Mouse (Mus musculus) liver, postnatal 0 days (tissue): Measurements from ENCODE around the gene Klhl29. TPM values are rescaled to one million over a fixed set of nuclear protein-coding genes. Genes with fewer than 3 reads are reported as not detected.

Experiments used
- ATAC-seq: fragments of 200-750 bp; cut with Nextera tagmentation; 2 replicates; pipeline ENCODE4 v1.8.0; 2017; ENCODE audit warnings: mild to moderate bottlenecking, moderate library complexity
- DNase-seq: peaks from one replicate; pipeline ENCODE4 v3.0.0-alpha.2; 2016
- H3K27ac ChIP-seq: fragments of 300-500 bp; sonication (generic); 2 replicates; pipeline ENCODE4 v1.5.1; 2014; ENCODE audit warnings: antibody characterized with exemption, moderate library complexity, mild to moderate bottlenecking, low read depth
- H3K27me3 ChIP-seq: fragments of 300-500 bp; sonication (generic); 2 replicates; pipeline ENCODE4 v1.6.1; 2014; ENCODE audit warnings: low read length, control low read depth, mixed read lengths; ENCODE audit not compliant: insufficient read depth
- H3K36me3 ChIP-seq: fragments of 300-500 bp; sonication (generic); replicated peaks from 2 replicates; pipeline ENCODE4 v1.6.1; 2014; ENCODE audit warnings: mild to moderate bottlenecking, control low read depth, low read length, moderate library complexity, mixed read lengths; ENCODE audit not compliant: insufficient read depth
- H3K4me1 ChIP-seq: fragments of 300-500 bp; sonication (generic); 2 replicates; pipeline ENCODE4 v1.6.1; 2014; ENCODE audit warnings: antibody characterized with exemption, mild to moderate bottlenecking, control low read depth; ENCODE audit not compliant: insufficient read depth
- H3K4me2 ChIP-seq: fragments of 300-500 bp; sonication (generic); 2 replicates; pipeline ENCODE4 v1.6.1; 2014; ENCODE audit warnings: low read depth, mild to moderate bottlenecking, low read length, moderate library complexity, mixed read lengths
- H3K4me3 ChIP-seq: fragments of 300-500 bp; sonication (generic); 2 replicates; pipeline ENCODE4 v1.5.1; 2014; ENCODE audit warnings: low read depth, low read length
- H3K9ac ChIP-seq: fragments of 300-500 bp; sonication (generic); replicated peaks from 2 replicates; pipeline ENCODE4 v1.6.1; 2014; ENCODE audit warnings: mild to moderate bottlenecking, moderate library complexity
- H3K9me3 ChIP-seq: fragments of 300-500 bp; sonication (generic); 2 replicates; pipeline ENCODE4 v1.6.1; 2016; ENCODE audit warnings: mild to moderate bottlenecking, control low read depth, low read length, mixed read lengths
- CTCF ChIP-seq: sonication (generic); IDR thresholded peaks from 2 replicates; pipeline ENCODE4 v1.5.1; 2016; ENCODE audit warnings: antibody characterized with exemption, low read depth
- EP300 ChIP-seq: IDR thresholded peaks from 2 replicates; pipeline ENCODE4 v1.6.1; 2016; ENCODE audit warnings: antibody characterized with exemption, low read depth, mild to moderate bottlenecking
- WGBS: fragments of 180-500 bp; shearing (Covaris S2); extraction: QIAGEN DNeasy Blood & Tissue Kit; methylation state at CpG from one replicate; pipeline ENCODE4 v1.1.7; 2014; ENCODE audit not compliant: insufficient replicate concordance; 5-methylcytosine and 5-hydroxymethylcytosine counted together
- polyA plus RNA-seq: library from polyadenylated mRNA; unstranded; fragments of >200 nt; fragmentation: Nextera tagmentation; extraction: Ambion mirVana; gene quantifications from 2 replicates; pipeline ENCODE4 v1.2.1, GENCODE M21; 2015

Klhl29 gene
- polyA plus RNA-seq, 1 experiment from 2014 or later, result 0.05 TPM

DNA sequence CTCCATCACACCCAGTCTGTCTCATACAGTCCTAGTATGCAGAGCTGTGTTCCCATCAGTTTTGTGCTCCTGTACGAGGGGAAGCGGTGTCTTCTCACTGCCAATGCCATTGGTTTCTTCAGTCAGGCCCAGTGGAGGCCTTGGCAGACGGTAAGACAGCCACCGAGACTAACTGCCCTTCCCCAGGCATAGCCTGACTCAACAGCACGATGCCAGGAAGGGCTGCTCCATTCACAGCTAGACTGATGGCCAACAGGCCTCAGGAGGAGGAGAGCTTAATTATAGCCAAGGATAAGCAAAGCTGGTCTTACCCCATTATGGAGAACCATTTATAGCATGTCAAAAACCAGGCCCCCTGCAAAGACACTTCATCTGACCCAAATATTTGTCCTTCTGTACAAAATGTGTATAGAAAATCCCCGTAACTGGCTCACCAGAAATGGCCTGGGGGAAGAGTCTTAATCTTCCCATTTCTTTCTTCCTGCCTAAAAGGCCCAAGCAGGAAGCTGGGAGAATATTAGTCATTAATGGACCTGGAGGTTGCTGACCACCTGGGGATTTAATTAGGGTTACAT, 44.9 kb downstream of the Klhl29 start:
- H3K27me3 ChIP-seq, result no peaks in the 10 kb centered on the region
- no peak overlapping the region for H3K4me2 ChIP-seq
- TF ChIP-seq EP300, result no peak
- TF ChIP-seq CTCF, result no peak
- H3K36me3 ChIP-seq, result no peaks in the 10 kb centered on the region
- no peak overlapping the region for H3K4me3 ChIP-seq
- ATAC-seq (no peak), DNase-seq (no peak)
- no peaks in the 10 kb centered on the region for H3K9me3 ChIP-seq
- no peak overlapping the region for H3K9ac ChIP-seq
- 69% methylated on average over 6 of the region's 6 CpGs for WGBS
- H3K4me1 ChIP-seq, result no peaks in the 10 kb centered on the region
- no peak overlapping the region for H3K27ac ChIP-seq

GRCm38 (mm10) chr12:5322444-5323087, 52.9 kb downstream of the Klhl29 start:
- 75% methylated on average over 9 of the region's 9 CpGs for WGBS
- Histone ChIP-seq H3K4me1 (no peaks in the 10 kb centered on the region), H3K4me2 (no peak overlapping the region), H3K27ac (no peak overlapping the region), H3K4me3 (no peak overlapping the region), H3K9me3 (no peaks in the 10 kb centered on the region), H3K36me3 (no peaks in the 10 kb centered on the region), H3K27me3 (no peaks in the 10 kb centered on the region), H3K9ac (no peak overlapping the region)
- ATAC-seq (no peak), DNase-seq (no peak)
- TF ChIP-seq CTCF (no peak), EP300 (no peak)

- Histone ChIP-seq H3K27ac (no peak overlapping the region), H3K4me1 (no peaks in the 10 kb centered on the region), H3K36me3 (no peaks in the 10 kb centered on the region), H3K4me2 (no peak overlapping the region), H3K27me3 (no peaks in the 10 kb centered on the region), H3K4me3 (no peak overlapping the region), H3K9ac (no peak overlapping the region), H3K9me3 (no peaks in the 10 kb centered on the region)
- DNase-seq (no peak), ATAC-seq (no peak)
- TF ChIP-seq EP300 (no peak), CTCF (no peak)
- WGBS, result 73% methylated on average over 3 of the region's 3 CpGs
Measured at GRCm38 (mm10) chr12:5321017-5321416, 54.5 kb downstream of the Klhl29 start.

GRCm38 (mm10) chr12:5319359-5319973, 56.0 kb downstream of the Klhl29 start:
- Histone ChIP-seq H3K4me3 (no peak overlapping the region), H3K36me3 (no peaks in the 10 kb centered on the region), H3K4me2 (no peak overlapping the region), H3K9ac (no peak overlapping the region), H3K27me3 (no peaks in the 10 kb centered on the region), H3K27ac (no peak overlapping the region), H3K4me1 (no peaks in the 10 kb centered on the region), H3K9me3 (no peaks in the 10 kb centered on the region)
- 49% methylated on average over 12 of the region's 12 CpGs for WGBS
- ATAC-seq (no peak), DNase-seq (no peak)
- no peak for TF ChIP-seq CTCF
- no peak for TF ChIP-seq EP300

- no peaks in the 10 kb centered on the region for H3K9me3 ChIP-seq
- H3K4me2 ChIP-seq, result no peak overlapping the region
- no peak overlapping the region for H3K4me3 ChIP-seq
- TF ChIP-seq EP300, result no peak
- no peak for TF ChIP-seq CTCF
- H3K9ac ChIP-seq, result no peak overlapping the region
- WGBS, result 80% methylated on average over 9 of the region's 9 CpGs
- H3K27ac ChIP-seq, result no peak overlapping the region
- H3K27me3 ChIP-seq, result no peaks in the 10 kb centered on the region
- ATAC-seq, result no peak
- H3K4me1 ChIP-seq, result no peaks in the 10 kb centered on the region
- no peak for DNase-seq
- no peaks in the 10 kb centered on the region for H3K36me3 ChIP-seq
Measured at GRCm38 (mm10) chr12:5316029-5316567, 59.4 kb downstream of the Klhl29 start.

- Histone ChIP-seq H3K27me3 (no peaks in the 10 kb centered on the region), H3K27ac (no peak overlapping the region), H3K9ac (no peak overlapping the region), H3K36me3 (no peaks in the 10 kb centered on the region), H3K4me3 (no peak overlapping the region), H3K4me1 (no peaks in the 10 kb centered on the region), H3K4me2 (no peak overlapping the region), H3K9me3 (no peaks in the 10 kb centered on the region)
- ATAC-seq (no peak), DNase-seq (no peak)
- no peak for TF ChIP-seq EP300
- TF ChIP-seq CTCF, result 0 out of 2 replicates have a peak, but pooled peaks have one; percentile 13
- 73% methylated on average over 2 of the region's 2 CpGs for WGBS
Measured at GRCm38 (mm10) chr12:5307923-5308322, 67.6 kb downstream of the Klhl29 start.
